ENCODE assay signal across 22 mouse cellular contexts in the genomic region with DNA sequence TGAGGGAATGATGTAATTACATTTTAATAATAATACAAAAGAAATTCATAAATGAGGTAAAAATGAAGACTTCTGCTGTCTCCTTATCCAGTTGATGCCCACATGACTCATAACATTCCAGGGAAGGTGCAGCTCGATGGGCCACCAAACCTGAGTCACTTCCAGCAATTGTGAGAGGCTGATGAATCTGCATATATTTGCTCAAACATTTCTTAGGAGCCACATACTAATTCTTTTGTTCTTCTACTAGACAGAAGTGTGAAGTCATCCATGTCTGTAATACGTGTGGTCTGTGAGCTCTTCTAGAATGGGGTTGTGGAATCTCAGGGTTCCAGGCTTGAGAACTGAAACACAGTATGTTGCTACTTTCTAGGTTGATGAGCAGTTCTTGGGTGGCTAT.
DNase-seq lines count a peak whose midpoint lies in the region; TF ChIP-seq lines count a peak whose summit lies in the region.
"Had no signal": no experiment of that assay in that cellular context is flagged by ENCODE, and none has a peak within 500 bp of the region (broad histone marks: within the 10 kb centered on the region; RNA-seq: fewer than 3 reads in every experiment).

No protein-coding gene starts in this region.

- peaks cover 71% of the 10 kb centered on the region for H3K27me3 ChIP-seq in hindbrain, embryonic 10.5 days (ENCODE audit: insufficient read depth, poor library complexity, severe bottlenecking)
- H3K27me3 ChIP-seq: CH12.LX; embryonic facial prominence, embryonic 15.5 days had no signal

- H3K9me3 ChIP-seq in hindbrain, embryonic 10.5 days, result no peaks in the 10 kb centered on the region
- H3K9me3 ChIP-seq: embryonic facial prominence, embryonic 13.5 days; embryonic facial prominence, embryonic 15.5 days; forebrain, embryonic 10.5 days; forebrain, embryonic 12.5 days; G1E had no signal

- peak overlapping the region; percentile 79 for H3K27ac ChIP-seq in layer of hippocampus, adult 2 months
- H3K27ac ChIP-seq in hindbrain, embryonic 10.5 days, result no peak overlapping the region
- H3K27ac ChIP-seq: embryonic facial prominence, embryonic 13.5 days; embryonic facial prominence, embryonic 15.5 days; forebrain, embryonic 10.5 days; forebrain, embryonic 12.5 days had no signal

- DNase-seq in layer of hippocampus, adult 2 months (ENCODE audit: low spot score in 2 of 2), result no peak
- DNase-seq in layer of hippocampus, postnatal 14 days (ENCODE audit: low spot score in 2 of 2), result no peak
- peak; percentile 78 for DNase-seq in Muller cell, postnatal 12 days (ENCODE audit: inconsistent ontology term)
- DNase-seq in hindbrain, embryonic 10.5 days (ENCODE audit: low spot score), result no peak
- DNase-seq in gastrocnemius, adult 18-20 months (ENCODE audit: low spot score), result no peak
- DNase-seq: adrenal gland, adult 8-10 months; adrenal gland, postnatal 14 days; adrenal gland, postnatal 36 days; cerebellum, adult 11 months; cerebellum, adult 18-20 months; cerebellum, adult 8-10 months; cerebellum, adult 9-11 months; cerebellum, postnatal 14 days; cerebellum, postnatal 36 days; embryo, embryonic 11 days had no signal

- H3K4me1 ChIP-seq in hindbrain, embryonic 10.5 days (replicated peaks), result peaks cover 2% of the 10 kb centered on the region; the same call in 1 of the 2 replicates
- H3K4me1 ChIP-seq: embryonic facial prominence, embryonic 13.5 days; embryonic facial prominence, embryonic 15.5 days; forebrain, embryonic 12.5 days had no signal

- 80% methylated on average over 2 of the region's 2 CpGs for WGBS in hindbrain, embryonic 10.5 days

- TF ChIP-seq CTCF in layer of hippocampus, adult 2 months (conservative IDR thresholded peaks at IDR 0.05), result no peak

- no peaks in the 10 kb centered on the region for H3K36me3 ChIP-seq in hindbrain, embryonic 10.5 days
- H3K36me3 ChIP-seq: embryonic facial prominence, embryonic 13.5 days; embryonic facial prominence, embryonic 15.5 days; forebrain, embryonic 10.5 days; forebrain, embryonic 12.5 days; G1E had no signal

- H3K4me3 ChIP-seq in layer of hippocampus, adult 2 months, result no peak overlapping the region
- H3K4me3 ChIP-seq in hindbrain, embryonic 10.5 days, result no peak overlapping the region
- H3K4me3 ChIP-seq: embryonic facial prominence, embryonic 13.5 days; embryonic facial prominence, embryonic 15.5 days; erythroblast, embryonic 14.5 days; forebrain, embryonic 10.5 days; forebrain, embryonic 12.5 days had no signal
